Mouse (Mus musculus) cerebellum, adult 11 months (tissue): ENCODE measurements around the gene Myl4.
A peak's percentile ranks its signal among the peaks of the same experiment; 100 is the strongest.

ENCODE experiments used
- DNase-seq: peaks from one replicate; pipeline ENCODE4 v3.0.0; 2022

Gene Myl4

DNA sequence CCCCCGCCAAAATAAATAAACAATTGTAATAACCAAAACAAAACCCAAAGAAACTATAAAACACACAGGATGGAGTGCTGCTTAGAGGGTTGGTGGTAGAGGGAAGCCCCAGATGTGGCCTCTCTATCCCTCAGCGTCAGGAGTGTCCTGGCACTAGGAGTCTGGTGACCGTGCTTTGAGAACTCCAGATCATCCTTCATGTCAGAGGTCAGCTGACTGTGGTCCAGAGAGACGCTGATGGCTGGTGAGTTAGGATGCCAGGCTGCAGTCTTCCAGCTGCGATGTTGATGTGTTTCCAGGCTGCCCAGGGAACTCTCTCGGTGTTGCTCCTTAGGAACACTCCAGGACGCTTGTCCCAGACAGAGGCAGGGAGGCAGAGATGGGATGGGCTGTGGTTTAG lies 21.6 kb downstream of the Myl4 start:
- no peak for DNase-seq

- no peak for DNase-seq
These were observed 22.1 kb downstream of the Myl4 start for GRCm38 (mm10) chr11:104572566-104572965.

- no peak for DNase-seq
These were observed 26.5 kb downstream of the Myl4 start for GRCm38 (mm10) chr11:104576772-104577612.

GRCm38 (mm10) chr11:104578074-104578473 lies 27.6 kb downstream of the Myl4 start:
- no peak for DNase-seq

- no peak for DNase-seq
These were observed 28.6 kb downstream of the Myl4 start for GRCm38 (mm10) chr11:104579084-104579483.

- DNase-seq, result no peak
These were observed 29.1 kb downstream of the Myl4 start for GRCm38 (mm10) chr11:104579575-104579974.

DNA sequence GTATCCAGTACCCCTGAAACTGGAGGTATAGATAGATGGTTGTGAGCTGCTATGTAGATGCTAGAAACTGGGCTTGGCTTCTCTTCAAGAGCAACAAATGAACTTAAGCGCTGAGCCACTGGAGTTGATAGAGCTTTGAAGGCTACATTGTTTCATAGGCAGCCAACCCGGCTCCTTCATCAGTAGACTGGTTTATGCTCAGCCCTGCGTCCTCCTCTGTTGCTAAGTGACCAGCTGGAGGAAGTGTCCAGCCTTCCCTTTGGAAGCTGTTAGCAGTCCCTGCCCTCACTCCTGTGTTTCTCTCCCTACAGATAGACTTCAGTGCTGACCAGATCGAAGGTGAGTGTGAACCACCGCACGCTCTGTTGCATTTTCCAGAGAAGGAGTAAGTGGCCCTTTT lies 29.6 kb downstream of the Myl4 start:
- no peak for DNase-seq

GRCm38 (mm10) chr11:104580606-104581005 lies 30.1 kb downstream of the Myl4 start:
- no peak for DNase-seq

- no peak for DNase-seq
These were observed 31.2 kb downstream of the Myl4 start for GRCm38 (mm10) chr11:104581446-104582307.

DNA sequence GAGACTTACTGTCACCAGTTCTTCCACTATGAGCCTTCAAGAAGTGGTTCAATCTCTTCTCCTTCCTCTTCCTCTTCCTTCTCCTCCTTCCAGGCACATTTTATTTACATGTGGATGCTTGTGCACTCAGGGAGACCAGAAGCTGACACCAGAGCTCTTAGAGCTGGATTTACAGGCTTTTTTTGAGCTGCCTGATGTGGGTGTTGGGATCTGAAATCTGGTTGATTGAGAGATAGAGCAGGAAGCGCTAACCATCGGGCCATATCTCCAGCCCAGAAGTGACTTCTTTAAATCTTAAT lies 31.8 kb downstream of the Myl4 start:
- no peak for DNase-seq

DNA sequence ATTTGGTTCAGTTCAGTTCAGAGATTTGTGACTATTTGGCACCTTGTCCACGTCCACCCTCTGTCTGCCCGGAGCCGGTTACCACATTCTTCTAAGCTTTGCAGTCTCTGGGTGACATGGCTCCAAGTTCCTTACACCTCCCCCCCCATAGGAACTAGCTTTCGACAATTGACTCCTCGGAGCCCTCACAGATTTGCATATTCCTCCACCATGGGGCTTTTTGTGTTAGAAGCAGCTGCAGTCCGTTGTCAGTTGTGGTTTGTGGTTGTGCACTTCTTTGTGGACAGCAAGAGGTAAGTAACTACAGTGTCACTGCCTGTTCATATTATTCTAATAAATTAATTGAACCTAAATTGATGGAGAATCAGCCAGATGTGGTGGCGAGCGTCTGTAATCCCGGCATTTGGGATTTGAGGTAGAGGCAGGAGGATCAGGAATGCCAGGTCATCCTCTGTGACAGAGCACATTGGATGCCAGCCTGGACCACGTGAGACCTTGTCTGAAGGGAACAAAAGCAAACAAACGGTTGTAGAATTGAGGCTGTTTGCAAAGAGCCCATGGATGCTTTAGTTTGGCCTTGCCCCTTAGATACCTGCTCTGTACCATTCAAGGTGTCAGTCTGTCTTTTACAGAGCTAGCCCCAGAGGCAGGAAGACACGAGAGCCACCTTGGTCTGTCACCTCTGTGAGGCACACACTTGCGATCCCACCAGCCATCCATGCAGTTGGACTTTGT lies 32.3 kb downstream of the Myl4 start:
- no peak for DNase-seq

- no peak for DNase-seq
These were observed 35.0 kb downstream of the Myl4 start for GRCm38 (mm10) chr11:104585495-104585894.

- no peak for DNase-seq
These were observed 37.4 kb downstream of the Myl4 start for GRCm38 (mm10) chr11:104587904-104588303.

GRCm38 (mm10) chr11:104588513-104588912 lies 38.0 kb downstream of the Myl4 start:
- DNase-seq, result no peak

DNA sequence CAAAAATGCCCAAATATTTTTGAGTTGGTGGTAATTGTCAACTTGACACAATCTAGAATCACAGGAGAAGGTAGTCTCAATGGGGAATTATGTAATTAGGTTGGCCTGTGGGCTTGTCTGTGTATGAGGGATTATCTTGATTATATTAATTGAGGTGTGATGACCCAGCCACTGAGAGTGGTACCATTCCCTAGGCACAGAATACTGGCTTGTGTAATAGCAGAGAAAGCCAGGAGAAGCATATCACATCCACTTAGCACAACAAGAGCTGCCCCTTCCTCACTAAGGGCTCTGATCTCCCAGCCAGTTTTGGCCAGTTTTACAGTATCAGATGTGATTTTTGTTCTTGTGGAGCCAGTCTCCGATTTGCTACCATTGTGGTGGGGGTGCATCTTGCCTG lies 39.1 kb downstream of the Myl4 start:
- DNase-seq, result no peak

GRCm38 (mm10) chr11:104590148-104590547 lies 39.7 kb downstream of the Myl4 start:
- DNase-seq, result peak; percentile 74

- no peak for DNase-seq
These were observed 41.8 kb downstream of the Myl4 start for GRCm38 (mm10) chr11:104592066-104592835.

- no peak for DNase-seq
These were observed 45.9 kb downstream of the Myl4 start for GRCm38 (mm10) chr11:104596365-104596764.

GRCm38 (mm10) chr11:104599265-104599945 lies 48.9 kb downstream of the Myl4 start:
- peak; percentile 18 for DNase-seq

- no peak for DNase-seq
These were observed 50.2 kb downstream of the Myl4 start for GRCm38 (mm10) chr11:104600675-104601074.

GRCm38 (mm10) chr11:104604192-104604591 lies 53.7 kb downstream of the Myl4 start:
- DNase-seq, result no peak
